Mouse (Mus musculus) layer of hippocampus, postnatal 14 days (tissue): ENCODE results near the gene Sec61a1. TPM values are rescaled to one million over a fixed set of nuclear protein-coding genes. Genes with fewer than 3 reads are reported as not detected.

Experiments used
- DNase-seq, 2 experiments: peaks; one replicate each; pipeline ENCODE4 v3.0.0; 2021 to 2022; ENCODE audit warnings: low spot score in 2 of 2, mixed read lengths in 1 of 2
- total RNA-seq, 2 experiments: library from RNA; stranded (reverse); gene quantifications; 2 replicates each; pipeline ENCODE4 v1.2.3; 2021

Gene Sec61a1
- total RNA-seq, 2 experiments from 2014 or later = 122 to 130 TPM

DNA sequence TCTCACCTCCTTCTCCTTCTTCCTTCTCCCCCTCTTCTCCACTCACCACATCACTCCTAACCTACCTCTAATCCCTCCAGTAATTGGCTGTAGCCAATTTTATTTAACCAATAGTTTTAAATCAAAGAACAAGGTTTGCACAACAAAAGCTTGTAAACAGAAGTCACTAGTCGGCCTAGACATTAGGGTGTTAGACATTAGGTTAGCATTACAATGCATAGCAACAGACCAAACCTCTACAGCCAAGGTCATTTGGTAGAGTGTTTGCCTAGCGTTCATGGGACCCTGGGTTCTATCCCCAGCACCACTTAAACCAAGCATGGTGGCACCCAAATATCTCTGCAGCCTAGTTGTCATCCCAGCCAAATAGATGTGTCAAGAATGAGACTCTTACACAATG, 64.2 kb downstream of the Sec61a1 start:
- no peak for DNase-seq

Other genes starting within 250 kb of the Sec61a1 start
- 10 to 100 TPM; 21.4 to 23.5 TPM for gene Eefsec, start 72.4 kb downstream of the Sec61a1 start, total RNA-seq
- gene Ruvbl1, start 53.5 kb downstream of the Sec61a1 start, total RNA-seq = 10 to 100 TPM; 35.9 to 36.6 TPM
- gene Kbtbd12, start 119.0 kb upstream of the Sec61a1 start, total RNA-seq = 1 to 10 TPM in 1 of 2 experiments, under 1 TPM in 1; 0.21 to 1.2 TPM
- gene Mgll, start 205.5 kb upstream of the Sec61a1 start, total RNA-seq = 100 to 1,000 TPM; 174 to 186 TPM